Mouse (Mus musculus) heart, embryonic 12.5 days (tissue): ENCODE data around the gene Cxcl13. TPM values are rescaled to one million over a fixed set of nuclear protein-coding genes. Genes with fewer than 3 reads are reported as not detected.

Experiments used
- ATAC-seq: fragments of 200-750 bp; cut with Nextera tagmentation; 2 replicates; pipeline ENCODE4 v1.8.0; 2017; ENCODE audit warnings: moderate TSS enrichment, moderate library complexity; ENCODE audit not compliant: insufficient number of reproducible peaks, low FRiP score
- H3K27ac ChIP-seq: fragments of 300-500 bp; sonication (generic); 2 replicates; pipeline ENCODE4 v1.5.1; 2016; ENCODE audit warnings: mild to moderate bottlenecking, moderate library complexity; ENCODE audit not compliant: poor library complexity, severe bottlenecking
- H3K27me3 ChIP-seq: fragments of 300-500 bp; sonication (generic); replicated peaks from 2 replicates; pipeline ENCODE4 v1.6.1; 2016; ENCODE audit warnings: mild to moderate bottlenecking, moderate library complexity
- H3K36me3 ChIP-seq: fragments of 300-500 bp; sonication (generic); 2 replicates; pipeline ENCODE4 v1.6.1; 2016; ENCODE audit warnings: mild to moderate bottlenecking, moderate library complexity
- H3K4me1 ChIP-seq: fragments of 300-500 bp; sonication (generic); replicated peaks from 2 replicates; pipeline ENCODE4 v1.6.1; 2016; ENCODE audit warnings: mild to moderate bottlenecking
- H3K4me2 ChIP-seq: fragments of 300-500 bp; sonication (generic); 2 replicates; pipeline ENCODE4 v1.6.1; 2016; ENCODE audit warnings: mild to moderate bottlenecking, moderate library complexity
- H3K4me3 ChIP-seq: fragments of 300-500 bp; sonication (generic); 2 replicates; pipeline ENCODE4 v1.5.1; 2016; ENCODE audit warnings: mild to moderate bottlenecking
- H3K9ac ChIP-seq: fragments of 300-500 bp; sonication (generic); 2 replicates; pipeline ENCODE4 v1.6.1; 2016; ENCODE audit warnings: mild to moderate bottlenecking, moderate library complexity
- H3K9me3 ChIP-seq: fragments of 300-500 bp; sonication (generic); replicated peaks from 2 replicates; pipeline ENCODE4 v1.6.1; 2016; ENCODE audit warnings: mild to moderate bottlenecking, moderate library complexity
- WGBS: fragments of 180-500 bp; shearing (Covaris S2); methylation state at CpG from one replicate; pipeline ENCODE4 v1.1.7; 2016; 5-methylcytosine and 5-hydroxymethylcytosine counted together
- polyA plus RNA-seq: library from polyadenylated mRNA; unstranded; fragments of >200 nt; fragmentation: Nextera tagmentation; extraction: Ambion mirVana; gene quantifications from 2 replicates; pipeline ENCODE4 v1.2.1, GENCODE M21; 2016

Gene Cxcl13
- 0.71 and 0.84 TPM in 2 replicates for polyA plus RNA-seq

DNA sequence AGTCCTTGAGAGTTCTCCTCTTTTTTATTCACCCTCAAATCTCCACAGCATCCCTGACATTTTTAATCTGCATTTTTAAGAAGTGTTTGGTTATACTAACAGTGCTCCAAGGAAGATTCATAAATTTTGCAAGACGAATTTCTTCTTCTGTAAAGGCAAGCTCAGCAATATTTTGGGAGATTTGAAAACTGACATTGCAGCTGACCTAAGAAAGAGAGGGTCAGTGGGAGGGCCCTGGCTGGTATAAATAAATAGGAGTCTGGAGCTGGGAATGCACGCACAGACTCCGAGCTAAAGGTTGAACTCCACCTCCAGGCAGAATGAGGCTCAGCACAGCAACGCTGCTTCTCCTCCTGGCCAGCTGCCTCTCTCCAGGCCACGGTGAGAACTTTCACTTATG lies at the start of gene Cxcl13:
TSS of gene Cxcl13 (plus strand) at position 301 of the 400 bp plus-strand sequence.
- H3K36me3 ChIP-seq = no peaks in the 10 kb centered on the region
- H3K9ac ChIP-seq = no peak within 1 kb of the TSS
- no peaks in the 10 kb centered on the region for H3K4me1 ChIP-seq
- no peak within 1 kb of the TSS for H3K4me3 ChIP-seq
- WGBS = 43% methylated on average over 5 of the region's 5 CpGs
- ATAC-seq = no peak
- no peaks in the 10 kb centered on the region for H3K9me3 ChIP-seq
- no peak within 1 kb of the TSS for H3K27ac ChIP-seq
- no peaks in the 10 kb centered on the region for H3K27me3 ChIP-seq
- H3K4me2 ChIP-seq = no peak within 1 kb of the TSS

DNA sequence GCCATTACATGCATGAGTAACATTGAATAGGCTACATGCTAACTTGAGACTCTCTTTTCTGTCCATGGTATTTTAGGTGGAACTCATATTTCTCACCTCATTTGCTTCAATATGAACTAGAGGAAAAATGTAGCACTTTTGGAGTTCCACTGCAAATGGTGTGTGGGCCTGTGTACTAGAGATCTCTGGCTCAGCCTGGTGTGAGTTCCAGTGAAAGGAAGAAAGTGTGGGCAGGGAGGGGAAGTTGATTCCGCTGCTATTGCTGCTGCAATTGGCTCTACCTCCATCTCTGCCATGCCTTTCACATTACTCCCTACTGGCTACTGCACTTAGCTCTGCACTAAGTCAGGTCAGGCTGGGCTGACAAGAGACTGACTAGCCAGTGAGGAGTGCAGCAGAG lies 45.7 kb upstream of the Cxcl13 start:
- no peak overlapping the region for H3K4me3 ChIP-seq

DNA sequence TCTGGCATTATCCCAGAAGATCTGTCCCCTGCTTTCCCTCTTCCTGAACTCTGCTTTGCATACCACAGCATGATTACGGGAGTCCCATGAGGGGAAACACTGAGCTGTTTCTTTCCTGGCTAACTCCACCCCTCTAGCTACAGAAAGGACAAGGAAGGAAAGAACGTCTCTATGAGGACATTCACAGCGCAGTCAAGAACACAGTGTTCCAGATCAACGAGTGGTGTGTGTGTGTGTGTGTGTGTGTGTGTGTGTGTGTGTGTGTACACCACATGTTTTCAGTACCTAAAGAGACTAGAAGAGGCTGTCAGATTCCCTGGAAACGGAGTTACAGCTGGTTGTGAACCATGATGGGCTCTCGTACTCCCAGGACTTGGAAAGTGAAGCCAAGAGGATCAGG lies 38.3 kb upstream of the Cxcl13 start:
- Histone ChIP-seq H3K4me3 (no peak overlapping the region), H3K9ac (no peak overlapping the region), H3K4me2 (no peak overlapping the region), H3K27me3 (no peaks in the 10 kb centered on the region), H3K36me3 (no peaks in the 10 kb centered on the region), H3K27ac (no peak overlapping the region), H3K9me3 (no peaks in the 10 kb centered on the region), H3K4me1 (no peaks in the 10 kb centered on the region)
- WGBS = 75% methylated on average over 6 of the region's 6 CpGs
- ATAC-seq = no peak

More for the DNA sequence above, 45.7 kb upstream of the Cxcl13 start:
- Histone ChIP-seq H3K4me2 (no peak overlapping the region), H3K27ac (no peak overlapping the region), H3K27me3 (no peaks in the 10 kb centered on the region), H3K4me1 (no peaks in the 10 kb centered on the region), H3K36me3 (no peaks in the 10 kb centered on the region), H3K9me3 (no peaks in the 10 kb centered on the region; the same call in 1 of the 2 replicates), H3K9ac (no peak overlapping the region)
- WGBS = 67% methylated on average over 1 of the region's 1 CpGs
- no peak for ATAC-seq

DNA sequence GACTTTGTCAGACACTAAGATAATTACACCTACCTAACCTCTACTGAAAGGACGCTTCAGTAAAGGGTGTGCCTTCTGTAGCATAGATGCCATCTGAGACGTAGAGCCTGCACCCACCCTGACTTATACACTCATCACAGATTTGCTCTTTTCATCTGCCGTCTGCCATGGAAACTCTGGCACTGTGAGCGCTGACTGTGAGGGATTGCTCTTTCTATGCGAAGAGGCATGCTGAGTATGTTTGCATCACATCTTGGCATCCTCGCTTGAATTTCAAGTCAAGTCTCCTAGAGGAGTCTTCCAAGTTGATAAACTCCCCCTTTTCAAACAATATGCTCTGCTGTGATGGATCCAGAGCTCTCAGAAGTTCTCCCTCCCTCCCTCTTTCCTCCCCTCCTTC lies 32.7 kb upstream of the Cxcl13 start:
- H3K27ac ChIP-seq = no peak overlapping the region
- no peaks in the 10 kb centered on the region for H3K9me3 ChIP-seq
- no peaks in the 10 kb centered on the region for H3K27me3 ChIP-seq
- H3K36me3 ChIP-seq = no peaks in the 10 kb centered on the region
- no peak overlapping the region for H3K9ac ChIP-seq
- no peaks in the 10 kb centered on the region for H3K4me1 ChIP-seq
- no peak overlapping the region for H3K4me2 ChIP-seq
- ATAC-seq = no peak
- no peak overlapping the region for H3K4me3 ChIP-seq
- 71% methylated on average over 6 of the region's 6 CpGs for WGBS

- Histone ChIP-seq H3K9me3 (no peaks in the 10 kb centered on the region), H3K4me2 (no peak overlapping the region), H3K27me3 (no peaks in the 10 kb centered on the region), H3K36me3 (no peaks in the 10 kb centered on the region), H3K4me1 (no peaks in the 10 kb centered on the region), H3K4me3 (no peak overlapping the region), H3K27ac (no peak overlapping the region), H3K9ac (no peak overlapping the region)
- WGBS = 75% methylated on average over 10 of the region's 10 CpGs
- ATAC-seq = no peak
These were observed 31.4 kb upstream of the Cxcl13 start for GRCm38 (mm10) chr5:95925204-95925930.

DNA sequence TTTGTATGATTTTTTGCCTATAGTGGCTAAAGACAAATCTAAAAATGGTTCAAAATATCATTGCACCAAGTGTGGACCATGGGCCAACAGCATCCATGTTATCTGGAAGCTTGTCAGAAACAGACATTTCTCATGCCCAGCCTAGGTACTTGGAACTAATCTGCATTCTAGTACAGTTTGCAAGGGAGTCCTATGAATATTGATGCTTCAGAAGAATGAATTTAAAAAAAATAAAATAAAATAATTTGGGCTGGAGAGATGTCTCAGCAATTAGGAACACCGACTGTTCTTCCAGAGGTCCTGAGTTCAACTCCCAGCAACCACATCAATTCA lies 30.9 kb upstream of the Cxcl13 start:
- H3K27me3 ChIP-seq = no peaks in the 10 kb centered on the region
- H3K9me3 ChIP-seq = no peaks in the 10 kb centered on the region
- 89% methylated on average over 1 of the region's 1 CpGs for WGBS

GRCm38 (mm10) chr5:95935035-95935434 lies 21.7 kb upstream of the Cxcl13 start:
- no peaks in the 10 kb centered on the region for H3K4me1 ChIP-seq
- no peaks in the 10 kb centered on the region for H3K27me3 ChIP-seq
- H3K9me3 ChIP-seq = peaks cover 5% of the 10 kb centered on the region; the same call in 1 of the 2 replicates
- no peak overlapping the region for H3K27ac ChIP-seq
- H3K4me2 ChIP-seq = no peak overlapping the region
- H3K9ac ChIP-seq = no peak overlapping the region
- no peak overlapping the region for H3K4me3 ChIP-seq
- H3K36me3 ChIP-seq = no peaks in the 10 kb centered on the region
- ATAC-seq = no peak
- 60% methylated on average over 5 of the region's 5 CpGs for WGBS

More for the DNA sequence above, 30.9 kb upstream of the Cxcl13 start:
- Histone ChIP-seq H3K4me3 (no peak overlapping the region), H3K9ac (no peak overlapping the region), H3K4me2 (no peak overlapping the region), H3K4me1 (no peaks in the 10 kb centered on the region), H3K27ac (no peak overlapping the region), H3K36me3 (no peaks in the 10 kb centered on the region)
- ATAC-seq = no peak

DNA sequence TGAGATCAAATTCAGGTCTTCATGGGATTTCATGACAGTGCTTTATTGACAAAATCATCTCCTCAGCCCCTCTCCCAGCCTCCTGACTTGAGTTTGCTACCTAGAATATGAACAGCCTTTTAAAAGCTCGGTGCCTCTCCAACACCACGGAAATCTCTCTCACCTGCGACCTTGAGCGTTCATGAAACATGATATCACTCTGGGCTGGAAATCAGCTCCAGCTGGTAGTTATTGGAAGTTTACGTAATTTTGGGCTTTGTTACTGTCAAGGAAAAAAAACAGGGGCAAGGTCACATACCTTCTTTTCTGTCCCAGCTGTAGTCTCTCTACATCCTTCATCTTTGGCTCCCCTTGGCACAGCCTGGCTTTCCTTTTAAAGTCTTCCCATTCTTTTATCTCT lies 20.7 kb upstream of the Cxcl13 start:
- Histone ChIP-seq H3K9me3 (peaks cover 5% of the 10 kb centered on the region; the same call in 1 of the 2 replicates), H3K9ac (no peak overlapping the region), H3K27me3 (no peaks in the 10 kb centered on the region), H3K4me3 (no peak overlapping the region), H3K36me3 (no peaks in the 10 kb centered on the region), H3K4me2 (no peak overlapping the region), H3K4me1 (no peaks in the 10 kb centered on the region), H3K27ac (no peak overlapping the region)
- no peak for ATAC-seq
- 80% methylated on average over 5 of the region's 5 CpGs for WGBS

GRCm38 (mm10) chr5:95937129-95937528 lies 19.6 kb upstream of the Cxcl13 start:
- Histone ChIP-seq H3K4me1 (peaks cover under 1% of the 10 kb centered on the region; the same call in 1 of the 2 replicates), H3K4me2 (no peak overlapping the region), H3K36me3 (no peaks in the 10 kb centered on the region), H3K27me3 (no peaks in the 10 kb centered on the region), H3K9me3 (peaks cover 5% of the 10 kb centered on the region; the same call in 1 of the 2 replicates), H3K27ac (no peak overlapping the region), H3K4me3 (no peak overlapping the region), H3K9ac (no peak overlapping the region)
- 40% methylated on average over 2 of the region's 2 CpGs for WGBS
- ATAC-seq = no peak

DNA sequence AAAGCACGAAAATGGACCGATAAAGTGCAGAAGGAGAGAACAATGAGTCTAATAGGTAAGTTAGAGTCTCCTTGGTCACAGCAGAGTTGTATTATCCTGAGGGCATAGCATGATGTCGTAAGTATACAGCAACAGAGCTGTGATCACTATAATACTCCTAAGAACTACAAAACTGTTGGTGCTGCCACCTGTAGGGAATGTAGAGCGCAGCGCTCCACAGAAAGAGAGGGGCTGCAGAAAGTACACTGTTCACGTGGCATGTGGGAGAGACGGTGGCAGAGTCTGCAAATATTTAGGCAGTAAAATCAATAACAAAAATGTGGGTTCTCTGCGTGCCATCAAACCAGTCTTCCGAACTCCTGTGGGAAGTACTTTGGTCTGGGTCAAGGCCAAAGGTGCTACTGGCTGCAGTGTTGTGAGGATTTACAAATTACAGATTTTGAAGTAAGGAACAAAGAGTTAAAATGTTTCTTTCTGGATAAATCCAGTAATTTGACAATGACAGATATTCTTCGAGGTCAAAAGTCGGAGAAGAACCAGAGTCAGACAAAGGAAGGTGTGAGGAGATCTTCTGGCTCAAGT lies 18.6 kb upstream of the Cxcl13 start:
- H3K36me3 ChIP-seq = no peaks in the 10 kb centered on the region
- ATAC-seq = no peak
- H3K4me3 ChIP-seq = no peak overlapping the region
- H3K9ac ChIP-seq = no peak overlapping the region
- 79% methylated on average over 11 of the region's 11 CpGs for WGBS
- H3K27ac ChIP-seq = no peak overlapping the region
- H3K4me2 ChIP-seq = no peak overlapping the region
- H3K4me1 ChIP-seq = peaks cover 10% of the 10 kb centered on the region; the same call in 1 of the 2 replicates
- no peaks in the 10 kb centered on the region for H3K27me3 ChIP-seq
- H3K9me3 ChIP-seq = peaks cover 5% of the 10 kb centered on the region; the same call in 1 of the 2 replicates

DNA sequence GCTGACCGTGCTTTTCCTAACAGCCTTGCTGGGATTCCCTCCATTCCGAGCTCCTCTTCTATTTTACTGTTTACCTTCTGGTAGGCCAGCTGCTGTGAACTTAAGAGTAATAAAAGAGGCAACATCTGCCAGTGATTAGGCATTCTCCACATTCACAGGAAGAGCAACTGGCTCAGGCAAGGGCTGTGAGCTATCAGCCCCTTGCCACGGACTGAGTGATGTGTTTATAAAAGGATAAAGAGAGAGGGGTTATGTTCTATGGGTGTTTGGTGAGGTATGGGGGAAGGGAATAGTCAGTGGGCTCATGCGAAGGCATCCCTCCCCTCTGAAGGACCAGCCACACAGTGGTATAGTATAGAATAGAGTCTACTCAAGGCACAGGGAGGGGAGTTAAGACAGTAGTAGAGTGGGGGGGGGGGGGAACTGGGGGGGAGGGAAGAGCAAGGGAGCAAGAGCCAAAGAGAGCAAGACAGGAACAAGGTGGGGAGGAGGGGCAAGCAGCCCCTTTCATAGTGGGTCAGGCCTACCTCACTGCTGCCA lies 16.0 kb upstream of the Cxcl13 start:
- Histone ChIP-seq H3K4me3 (no peak overlapping the region), H3K4me2 (no peak overlapping the region), H3K4me1 (peaks cover 10% of the 10 kb centered on the region; the same call in 1 of the 2 replicates), H3K27me3 (no peaks in the 10 kb centered on the region), H3K36me3 (no peaks in the 10 kb centered on the region), H3K27ac (no peak overlapping the region), H3K9ac (no peak overlapping the region), H3K9me3 (peaks cover 5% of the 10 kb centered on the region; the same call in 1 of the 2 replicates)
- no peak for ATAC-seq
- 39% methylated on average over 4 of the region's 4 CpGs for WGBS
